Mouse (Mus musculus): Measurements from ENCODE around the gene Atp13a5. TPM values are rescaled to one million over a fixed set of nuclear protein-coding genes. Genes with fewer than 3 reads are reported as not detected.

Atp13a5 gene
- polyA plus RNA-seq, 1 experiment from 2014 or later = not detected

DNA sequence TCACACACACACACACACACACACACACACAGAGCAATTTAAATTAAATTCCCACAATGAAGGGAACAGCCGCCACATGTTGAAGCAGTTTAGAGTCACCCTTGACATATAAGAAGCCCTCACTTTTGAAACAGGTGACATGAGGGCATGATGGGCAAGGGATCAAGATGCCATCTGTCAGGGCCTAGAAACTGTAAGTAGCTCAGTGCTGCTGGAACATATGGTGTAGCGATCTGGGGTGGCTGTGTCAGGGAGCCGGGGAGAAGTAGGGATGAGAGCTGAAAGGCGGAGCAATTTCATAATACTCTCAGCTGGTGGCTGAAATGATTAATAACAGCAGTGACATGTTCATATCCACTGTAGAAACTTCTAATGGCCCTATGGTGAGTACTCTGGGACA is 184.6 kb downstream of the Atp13a5 start:
- no peak overlapping the region for H3K4me2 ChIP-seq (replicated peaks; ENCODE audit: low read depth, low read length)
- H3K27ac ChIP-seq (ENCODE audit: low read length) = no peak overlapping the region
- no peaks in the 10 kb centered on the region for H3K9me3 ChIP-seq (ENCODE audit: control insufficient read depth, low read depth, low read length)
- H3K4me3 ChIP-seq (ENCODE audit: low read depth, low read length) = no peak overlapping the region
- H3K4me1 ChIP-seq (ENCODE audit: control insufficient read depth, insufficient read depth, low read length) = peaks cover 2% of the 10 kb centered on the region
- 78% methylated on average over 4 of the region's 4 CpGs for WGBS
- H3K36me3 ChIP-seq (ENCODE audit: control insufficient read depth, insufficient read depth, low read length) = no peaks in the 10 kb centered on the region
- no peaks in the 10 kb centered on the region for H3K27me3 ChIP-seq (ENCODE audit: control insufficient read depth, insufficient read depth, low read length)
- no peak for ATAC-seq (ENCODE audit: insufficient number of reproducible peaks, insufficient read depth, low FRiP score, low read depth)
- H3K9ac ChIP-seq (replicated peaks; ENCODE audit: low read depth, low read length) = no peak overlapping the region

DNA sequence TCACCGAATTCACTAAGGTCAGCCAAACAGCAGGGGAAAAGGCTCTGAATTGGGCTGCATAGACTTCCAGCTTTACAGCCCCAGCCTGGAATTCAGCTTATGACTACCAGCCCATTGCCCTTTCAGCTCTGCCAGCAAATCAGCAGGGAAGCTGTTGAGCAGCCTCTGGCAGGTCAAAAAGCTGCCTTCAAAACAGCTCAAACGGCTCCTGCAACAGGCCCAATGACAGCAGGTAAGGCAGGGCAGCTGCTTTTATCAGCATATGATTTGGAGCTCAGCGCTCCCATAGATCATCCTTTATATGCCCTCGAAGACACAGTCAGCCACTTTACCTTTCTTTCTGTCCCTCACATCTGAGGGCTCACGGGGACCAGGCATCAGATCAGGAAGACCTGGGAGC is 185.6 kb downstream of the Atp13a5 start:
- no peaks in the 10 kb centered on the region for H3K9me3 ChIP-seq (ENCODE audit: control insufficient read depth, low read depth, low read length)
- no peaks in the 10 kb centered on the region for H3K27me3 ChIP-seq (ENCODE audit: control insufficient read depth, insufficient read depth, low read length)
- H3K4me3 ChIP-seq (ENCODE audit: low read depth, low read length) = no peak overlapping the region
- H3K4me1 ChIP-seq (ENCODE audit: control insufficient read depth, insufficient read depth, low read length) = no peaks in the 10 kb centered on the region
- no peak overlapping the region for H3K27ac ChIP-seq (ENCODE audit: low read length)
- ATAC-seq (ENCODE audit: insufficient number of reproducible peaks, insufficient read depth, low FRiP score, low read depth) = no peak
- no peak overlapping the region for H3K9ac ChIP-seq (replicated peaks; ENCODE audit: low read depth, low read length)
- no peaks in the 10 kb centered on the region for H3K36me3 ChIP-seq (ENCODE audit: control insufficient read depth, insufficient read depth, low read length)
- 52% methylated on average over 5 of the region's 5 CpGs for WGBS
- no peak overlapping the region for H3K4me2 ChIP-seq (replicated peaks; ENCODE audit: low read depth, low read length)

Other genes with a start within 250 kb of the Atp13a5 start
- gene Hrasls, start 169.0 kb downstream of the Atp13a5 start, polyA plus RNA-seq (2014; fragmentation: Nextera tagmentation; extraction: Ambion mirVana) = 0.64 and 1.0 TPM in 2 replicates
- 0.48 TPM in 1 of 2 replicates, not detected in the other for gene Atp13a4, start 166.1 kb upstream of the Atp13a5 start, polyA plus RNA-seq (2014; fragmentation: Nextera tagmentation; extraction: Ambion mirVana)
- 39.8 and 40.4 TPM in 2 replicates for gene Opa1, start 200.6 kb upstream of the Atp13a5 start, polyA plus RNA-seq (2014; fragmentation: Nextera tagmentation; extraction: Ambion mirVana)

Data from stomach, embryonic 14.5 days (tissue).